Mouse (Mus musculus) thymus, postnatal 36 days (tissue): Measurements from ENCODE around the gene Acp5.

ENCODE experiments used
- DNase-seq, 2 experiments: peaks; one replicate each; pipeline ENCODE4 v3.0.0; 2022; ENCODE audit warnings: mixed read lengths in 2 of 2

Gene Acp5

DNA sequence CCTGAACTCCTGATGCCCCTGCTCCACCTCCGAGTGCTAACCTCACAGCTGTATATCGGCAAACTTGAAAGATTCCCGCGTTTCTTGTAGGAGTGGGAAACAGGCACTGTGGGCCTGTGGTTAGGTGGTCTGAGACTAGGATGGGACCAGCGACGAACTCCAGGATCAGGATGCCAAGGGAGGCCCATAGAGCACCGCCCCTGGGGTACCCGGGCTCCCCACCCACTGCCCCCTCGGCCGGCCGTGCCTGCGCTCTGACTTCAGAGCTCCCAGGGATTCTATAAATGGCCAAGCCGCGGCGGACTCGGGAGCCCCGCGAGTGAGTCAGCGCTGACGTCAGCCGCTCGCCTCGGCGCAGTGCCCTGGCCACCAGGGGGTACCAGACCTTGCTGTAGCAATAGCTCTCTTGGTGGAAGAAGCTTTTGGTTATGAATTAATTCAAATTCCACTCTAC is 39.6 kb downstream of the Acp5 start:
- peak; percentile 79 for DNase-seq

- DNase-seq, result no peak
These were observed 42.8 kb downstream of the Acp5 start for GRCm38 (mm10) chr9:22092746-22093145.

DNA sequence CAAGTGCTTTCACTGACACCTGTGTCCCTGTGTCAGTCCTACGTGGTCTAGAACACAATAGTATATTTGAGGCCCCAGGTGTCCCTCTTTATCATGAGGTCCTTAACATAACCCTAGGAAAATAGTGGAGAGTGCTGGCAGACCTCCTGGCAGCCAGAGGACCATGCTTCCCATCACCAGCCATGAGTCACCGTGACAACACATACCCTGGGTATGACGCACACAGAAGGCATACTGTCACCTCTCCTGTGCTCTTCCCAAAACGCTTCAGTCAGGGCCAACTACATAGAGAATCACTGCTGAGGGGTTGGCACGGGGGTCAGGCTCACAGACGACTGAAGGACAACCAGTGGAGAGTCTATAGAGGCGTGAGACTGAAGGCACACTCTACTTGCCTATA is 45.5 kb downstream of the Acp5 start:
- no peak for DNase-seq

DNA sequence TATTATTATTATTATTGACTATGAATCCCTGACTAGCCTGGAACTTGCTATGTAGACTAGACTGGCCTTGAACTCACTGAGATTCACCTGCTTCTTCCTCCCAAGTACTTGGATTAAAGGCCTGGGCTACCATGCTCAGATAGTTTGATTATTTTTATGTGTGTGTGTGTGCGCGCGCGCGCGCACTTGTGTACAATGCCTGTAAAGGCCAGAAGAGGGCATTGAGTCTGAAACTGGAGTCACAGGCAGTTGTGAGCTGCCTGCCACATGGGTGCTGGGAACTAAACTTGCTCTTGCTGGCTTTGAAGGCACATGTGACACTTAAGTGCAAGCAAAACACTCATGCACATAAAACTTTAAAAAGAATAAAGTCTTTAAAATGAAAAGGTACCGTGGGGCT is 46.2 kb downstream of the Acp5 start:
- no peak for DNase-seq

- no peak for DNase-seq
These were observed 48.4 kb downstream of the Acp5 start for GRCm38 (mm10) chr9:22087034-22087618.

- DNase-seq, result no peak
These were observed 49.5 kb downstream of the Acp5 start for GRCm38 (mm10) chr9:22086012-22086411.

- peak; percentile 90 to 92 for DNase-seq
These were observed 50.3 kb downstream of the Acp5 start, which contains the start of gene Ecsit for GRCm38 (mm10) chr9:22085022-22085834. Gene Ecsit (minus strand): TSS chr9:22085438.

- no peak for DNase-seq
These were observed 50.9 kb downstream of the Acp5 start for GRCm38 (mm10) chr9:22084667-22085021.
